Mouse (Mus musculus): ENCODE measurements at regions not wholly inside any gene's neighbourhood (a gene's known extent, or its start where the extent isn't known, plus 50 kb on each side); places are given as distances from the start of the nearest gene placed in this dataset.
"Not testable (repeated sequence)": the region's sequence is repeated elsewhere in the genome, so short reads cannot be mapped to it uniquely, and the experiment has no call there.

GRCm38 (mm10) chr15:5852523-5852922 lies 447.1 kb upstream of the Dab2 start:
- no peak overlapping the region for H3K27ac ChIP-seq (ENCODE audit: control insufficient read depth, insufficient read depth, low read depth, low read length, poor library complexity)
- H3K4me3 ChIP-seq (replicated peaks; ENCODE audit: control insufficient read depth, low read depth, low read length) = no peak overlapping the region
- H3K4me1 ChIP-seq (ENCODE audit: control insufficient read depth, insufficient read depth, low read length) = no peaks in the 10 kb centered on the region
- no peak for TF ChIP-seq POLR2A (IDR thresholded peaks at IDR 0.05; ENCODE audit: borderline replicate concordance, control insufficient read depth, low read depth, low read length)
- no peak for TF ChIP-seq CTCF (IDR thresholded peaks at IDR 0.05; ENCODE audit: control insufficient read depth, insufficient read depth, low read length)
- WGBS = 76% methylated on average over 3 of the region's 3 CpGs

GRCm38 (mm10) chr15:5869289-5869688 lies 430.3 kb upstream of the Dab2 start:
- TF ChIP-seq POLR2A (IDR thresholded peaks at IDR 0.05; ENCODE audit: borderline replicate concordance, control insufficient read depth, low read depth, low read length) (no peak), CTCF (IDR thresholded peaks at IDR 0.05; ENCODE audit: control insufficient read depth, insufficient read depth, low read length) (no peak)
- Histone ChIP-seq H3K4me1 (ENCODE audit: control insufficient read depth, insufficient read depth, low read length) (no peaks in the 10 kb centered on the region), H3K27ac (ENCODE audit: control insufficient read depth, insufficient read depth, low read depth, low read length, poor library complexity) (no peak overlapping the region), H3K4me3 (replicated peaks; ENCODE audit: control insufficient read depth, low read depth, low read length) (no peak overlapping the region)
- WGBS = 82% methylated on average over 12 of the region's 12 CpGs

- Histone ChIP-seq H3K27ac (ENCODE audit: control insufficient read depth, insufficient read depth, low read depth, low read length, poor library complexity) (no peak overlapping the region), H3K4me3 (replicated peaks; ENCODE audit: control insufficient read depth, low read depth, low read length) (no peak overlapping the region), H3K4me1 (ENCODE audit: control insufficient read depth, insufficient read depth, low read length) (no peaks in the 10 kb centered on the region)
- TF ChIP-seq CTCF (IDR thresholded peaks at IDR 0.05; ENCODE audit: control insufficient read depth, insufficient read depth, low read length) (no peak), POLR2A (IDR thresholded peaks at IDR 0.05; ENCODE audit: borderline replicate concordance, control insufficient read depth, low read depth, low read length) (no peak)
- 52% methylated on average over 2 of the region's 2 CpGs for WGBS
Observed at GRCm38 (mm10) chr15:5869866-5870265, 429.7 kb upstream of the Dab2 start.

- Histone ChIP-seq H3K4me1 (ENCODE audit: control insufficient read depth, insufficient read depth, low read length) (no peaks in the 10 kb centered on the region), H3K27ac (ENCODE audit: control insufficient read depth, insufficient read depth, low read depth, low read length, poor library complexity) (no peak overlapping the region), H3K4me3 (replicated peaks; ENCODE audit: control insufficient read depth, low read depth, low read length) (no peak overlapping the region)
- TF ChIP-seq CTCF (IDR thresholded peaks at IDR 0.05; ENCODE audit: control insufficient read depth, insufficient read depth, low read length) (no peak), POLR2A (IDR thresholded peaks at IDR 0.05; ENCODE audit: borderline replicate concordance, control insufficient read depth, low read depth, low read length) (no peak)
- 36% methylated on average over 3 of the region's 3 CpGs for WGBS
Observed at GRCm38 (mm10) chr15:5872042-5872441, 427.5 kb upstream of the Dab2 start.

GRCm38 (mm10) chr15:5877749-5878148 lies 421.8 kb upstream of the Dab2 start:
- TF ChIP-seq CTCF (IDR thresholded peaks at IDR 0.05; ENCODE audit: control insufficient read depth, insufficient read depth, low read length) (no peak), POLR2A (IDR thresholded peaks at IDR 0.05; ENCODE audit: borderline replicate concordance, control insufficient read depth, low read depth, low read length) (no peak)
- 81% methylated on average over 5 of the region's 5 CpGs for WGBS
- Histone ChIP-seq H3K4me1 (ENCODE audit: control insufficient read depth, insufficient read depth, low read length) (no peaks in the 10 kb centered on the region), H3K27ac (ENCODE audit: control insufficient read depth, insufficient read depth, low read depth, low read length, poor library complexity) (no peak overlapping the region), H3K4me3 (replicated peaks; ENCODE audit: control insufficient read depth, low read depth, low read length) (no peak overlapping the region)

- WGBS = 77% methylated on average over 3 of the region's 3 CpGs
- TF ChIP-seq POLR2A (IDR thresholded peaks at IDR 0.05; ENCODE audit: borderline replicate concordance, control insufficient read depth, low read depth, low read length) (no peak), CTCF (IDR thresholded peaks at IDR 0.05; ENCODE audit: control insufficient read depth, insufficient read depth, low read length) (no peak)
- no peak overlapping the region for H3K4me3 ChIP-seq (replicated peaks; ENCODE audit: control insufficient read depth, low read depth, low read length)
Observed at GRCm38 (mm10) chr15:5891188-5891587, 408.4 kb upstream of the Dab2 start.

GRCm38 (mm10) chr15:5892034-5892433 lies 407.6 kb upstream of the Dab2 start:
- Histone ChIP-seq H3K4me1 (ENCODE audit: control insufficient read depth, insufficient read depth, low read length) (no peaks in the 10 kb centered on the region), H3K27ac (ENCODE audit: control insufficient read depth, insufficient read depth, low read depth, low read length, poor library complexity) (no peak overlapping the region), H3K4me3 (replicated peaks; ENCODE audit: control insufficient read depth, low read depth, low read length) (no peak overlapping the region)
- 79% methylated on average over 3 of the region's 3 CpGs for WGBS
- TF ChIP-seq POLR2A (IDR thresholded peaks at IDR 0.05; ENCODE audit: borderline replicate concordance, control insufficient read depth, low read depth, low read length) (no peak), CTCF (IDR thresholded peaks at IDR 0.05; ENCODE audit: control insufficient read depth, insufficient read depth, low read length) (no peak)

More at GRCm38 (mm10) chr15:5891188-5891587, 408.4 kb upstream of the Dab2 start:
- Histone ChIP-seq H3K4me1 (ENCODE audit: control insufficient read depth, insufficient read depth, low read length) (no peaks in the 10 kb centered on the region), H3K27ac (ENCODE audit: control insufficient read depth, insufficient read depth, low read depth, low read length, poor library complexity) (no peak overlapping the region)

- not testable (repeated sequence) for H3K4me1 ChIP-seq (ENCODE audit: control insufficient read depth, insufficient read depth, low read length); H3K4me3 ChIP-seq (replicated peaks; ENCODE audit: control insufficient read depth, low read depth, low read length); H3K27ac ChIP-seq (ENCODE audit: control insufficient read depth, insufficient read depth, low read depth, low read length, poor library complexity)
- WGBS = 90% methylated on average over 5 of the region's 5 CpGs
Observed at GRCm38 (mm10) chr15:5895688-5896470, 403.7 kb upstream of the Dab2 start.

- Histone ChIP-seq H3K27ac (ENCODE audit: control insufficient read depth, insufficient read depth, low read depth, low read length, poor library complexity) (no peak overlapping the region), H3K4me1 (ENCODE audit: control insufficient read depth, insufficient read depth, low read length) (no peaks in the 10 kb centered on the region), H3K4me3 (replicated peaks; ENCODE audit: control insufficient read depth, low read depth, low read length) (no peak overlapping the region)
- 0% methylated on average over 2 of the region's 2 CpGs for WGBS
- TF ChIP-seq POLR2A (IDR thresholded peaks at IDR 0.05; ENCODE audit: borderline replicate concordance, control insufficient read depth, low read depth, low read length) = no peak
- 0 out of 2 replicates have a peak, but pooled peaks have one; percentile 8 for TF ChIP-seq CTCF (IDR thresholded peaks at IDR 0.05; ENCODE audit: control insufficient read depth, insufficient read depth, low read length)
Observed at GRCm38 (mm10) chr15:5915261-5915660, 384.3 kb upstream of the Dab2 start.

Data from bone marrow, adult 2 months (tissue).